Mouse (Mus musculus) yolk sac, embryonic 10.5 days (tissue): ENCODE results near the gene Pigc.

Experiments
- DNase-seq: peaks from one replicate; pipeline ENCODE4 v3.0.0-alpha.2; 2017; ENCODE audit warnings: low spot score

The Pigc gene

DNA sequence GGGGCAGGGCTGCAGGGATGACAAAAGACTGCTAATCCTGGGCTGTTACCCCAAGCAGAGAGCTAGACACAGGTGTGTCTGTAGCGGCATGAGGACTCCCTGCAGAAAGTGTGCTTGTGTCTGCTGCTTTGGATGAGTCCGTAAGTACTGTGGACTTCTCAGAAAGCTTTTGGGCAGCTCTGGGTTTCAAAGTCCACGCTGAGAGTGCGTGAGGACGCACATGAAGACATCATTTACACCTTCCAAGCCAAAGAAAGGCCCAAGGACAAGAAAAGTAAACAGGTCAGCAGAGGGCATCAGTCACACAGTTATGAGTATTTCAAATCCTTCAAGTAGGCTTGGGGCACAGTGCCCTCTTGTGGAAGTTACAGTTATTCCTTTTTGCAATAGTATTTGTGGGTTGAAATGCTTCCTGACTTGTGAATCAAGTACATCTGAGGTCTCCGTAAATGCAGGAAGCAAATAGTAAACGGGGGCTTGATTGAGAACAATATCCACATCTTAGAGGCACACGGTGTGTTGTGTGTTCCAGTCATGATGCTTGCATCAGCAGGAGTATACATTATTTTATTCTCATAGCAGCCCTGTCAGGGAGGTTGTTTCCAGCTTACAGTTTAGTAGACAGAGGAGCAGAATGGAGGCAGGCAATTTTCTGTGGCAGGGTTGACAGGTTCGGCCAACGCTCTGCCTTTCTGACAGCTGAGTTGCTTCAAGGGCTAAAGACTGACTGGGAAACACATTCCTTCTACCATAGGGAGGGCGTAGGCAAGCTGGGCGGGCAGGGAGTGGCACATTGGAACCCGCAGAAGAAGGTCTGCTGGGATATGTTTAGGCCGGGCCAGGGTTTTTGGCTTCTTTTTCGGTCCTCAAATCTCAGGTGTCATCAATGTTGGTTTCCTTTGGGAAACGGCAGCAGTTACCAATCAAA is 7.5 kb downstream of the Pigc start:
- DNase-seq = peak; percentile 84

- DNase-seq = no peak
Measured at GRCm38 (mm10) chr1:161977331-161977730, 8.3 kb downstream of the Pigc start.

GRCm38 (mm10) chr1:161978173-161978700 is 9.3 kb downstream of the Pigc start:
- DNase-seq = no peak

DNA sequence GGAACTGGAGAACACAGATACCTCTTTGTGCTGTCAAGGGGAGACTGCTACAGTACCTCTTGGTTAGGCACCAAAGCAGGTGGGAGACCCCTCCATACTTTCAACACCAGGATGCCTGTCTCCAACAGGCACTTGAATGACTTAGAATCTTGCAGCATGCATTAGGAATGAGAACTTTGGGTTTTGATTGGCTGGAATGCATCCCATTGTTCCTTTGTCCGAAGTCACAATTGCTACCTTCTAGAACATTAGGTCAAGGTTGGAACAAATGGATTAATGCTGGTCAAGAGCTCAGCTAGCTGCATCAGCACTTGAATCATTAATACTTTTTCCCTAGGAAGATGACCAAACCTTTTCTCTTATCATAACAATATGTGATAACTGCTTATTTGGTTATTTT is 10.6 kb downstream of the Pigc start, which contains the start of gene 4930558K02Rik:
Gene 4930558K02Rik, minus strand, starts transcription at position 101 of the 400 bp plus-strand sequence.
- DNase-seq = no peak

DNA sequence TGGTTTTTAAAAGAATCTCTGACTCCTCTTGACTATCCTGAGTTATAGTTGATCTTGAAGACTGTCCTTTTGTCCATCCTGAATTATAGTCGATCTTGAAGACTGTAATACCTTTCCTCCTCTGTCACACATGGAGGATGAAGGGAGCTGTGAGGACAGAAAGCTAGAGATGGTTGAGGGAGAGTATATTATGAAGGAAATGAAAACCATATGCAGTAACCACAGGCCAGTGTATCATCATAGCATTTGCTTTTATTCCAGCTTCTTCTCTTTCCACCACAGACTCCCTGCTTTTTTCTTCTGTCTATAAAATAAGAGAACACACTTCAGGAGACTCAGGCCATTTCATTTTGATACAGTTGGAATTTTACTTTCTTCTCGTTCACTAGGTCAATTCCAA is 11.1 kb downstream of the Pigc start:
- DNase-seq = no peak

- no peak for DNase-seq
Measured at GRCm38 (mm10) chr1:161980626-161981298, 11.8 kb downstream of the Pigc start.

GRCm38 (mm10) chr1:161983451-161983850 is 14.5 kb downstream of the Pigc start:
- no peak for DNase-seq

DNA sequence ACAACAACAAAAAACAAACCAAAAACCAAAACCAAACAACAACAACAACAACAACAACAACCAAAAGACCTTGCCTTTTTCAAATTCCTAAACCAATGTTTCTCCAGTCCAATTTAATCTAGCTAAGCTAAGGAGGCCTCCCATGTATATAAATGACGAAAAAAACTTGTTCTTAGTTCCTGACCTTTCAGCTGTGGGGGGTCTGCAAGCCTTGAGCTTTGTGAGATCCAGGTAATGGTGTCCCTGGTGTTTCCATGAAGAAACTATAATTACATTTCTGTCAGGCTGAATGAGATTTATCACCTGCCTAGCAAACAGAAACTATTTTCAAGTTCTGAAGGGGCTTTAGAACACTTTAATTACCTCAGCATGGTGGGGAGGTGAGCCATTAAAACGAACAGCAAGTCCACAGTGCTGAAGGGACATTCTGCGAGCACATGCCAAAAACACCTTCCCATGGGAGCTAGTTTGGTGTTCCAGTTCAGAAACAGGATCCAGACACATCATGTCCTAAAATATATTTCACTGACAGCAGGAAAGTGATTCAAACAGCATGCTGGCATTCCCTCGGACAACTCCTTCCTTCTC is 15.1 kb downstream of the Pigc start:
- DNase-seq = no peak

GRCm38 (mm10) chr1:161990684-161991578 is 21.9 kb downstream of the Pigc start:
- no peak for DNase-seq

DNA sequence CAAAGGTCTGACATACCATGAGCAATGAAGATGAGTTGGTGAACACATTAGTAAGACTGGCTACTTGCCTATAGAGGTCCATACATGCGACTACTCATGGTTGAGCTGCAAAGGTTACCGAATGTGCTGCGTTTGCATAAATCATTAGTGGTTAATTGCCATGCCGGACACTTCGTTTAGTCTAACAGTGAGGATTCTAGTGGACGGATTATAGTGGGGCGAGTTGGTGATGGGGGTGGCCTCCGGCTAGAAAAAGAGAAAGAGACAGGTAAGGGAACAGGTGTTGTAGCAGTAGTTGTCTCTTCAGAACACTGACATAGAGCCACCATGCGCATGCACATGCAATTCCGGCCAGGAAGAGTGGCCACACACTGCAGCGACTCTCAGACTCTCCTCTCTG is 22.9 kb downstream of the Pigc start:
- DNase-seq = no peak

GRCm38 (mm10) chr1:161992389-161992788 is 23.4 kb downstream of the Pigc start:
- no peak for DNase-seq

GRCm38 (mm10) chr1:161998781-161999180 is 29.8 kb downstream of the Pigc start:
- no peak for DNase-seq

GRCm38 (mm10) chr1:161999338-161999737 is 30.4 kb downstream of the Pigc start:
- no peak for DNase-seq

- peak; percentile 64 for DNase-seq
Measured at GRCm38 (mm10) chr1:161999882-162000371, 30.9 kb downstream of the Pigc start.

GRCm38 (mm10) chr1:162001328-162001727 is 32.3 kb downstream of the Pigc start:
- no peak for DNase-seq

DNA sequence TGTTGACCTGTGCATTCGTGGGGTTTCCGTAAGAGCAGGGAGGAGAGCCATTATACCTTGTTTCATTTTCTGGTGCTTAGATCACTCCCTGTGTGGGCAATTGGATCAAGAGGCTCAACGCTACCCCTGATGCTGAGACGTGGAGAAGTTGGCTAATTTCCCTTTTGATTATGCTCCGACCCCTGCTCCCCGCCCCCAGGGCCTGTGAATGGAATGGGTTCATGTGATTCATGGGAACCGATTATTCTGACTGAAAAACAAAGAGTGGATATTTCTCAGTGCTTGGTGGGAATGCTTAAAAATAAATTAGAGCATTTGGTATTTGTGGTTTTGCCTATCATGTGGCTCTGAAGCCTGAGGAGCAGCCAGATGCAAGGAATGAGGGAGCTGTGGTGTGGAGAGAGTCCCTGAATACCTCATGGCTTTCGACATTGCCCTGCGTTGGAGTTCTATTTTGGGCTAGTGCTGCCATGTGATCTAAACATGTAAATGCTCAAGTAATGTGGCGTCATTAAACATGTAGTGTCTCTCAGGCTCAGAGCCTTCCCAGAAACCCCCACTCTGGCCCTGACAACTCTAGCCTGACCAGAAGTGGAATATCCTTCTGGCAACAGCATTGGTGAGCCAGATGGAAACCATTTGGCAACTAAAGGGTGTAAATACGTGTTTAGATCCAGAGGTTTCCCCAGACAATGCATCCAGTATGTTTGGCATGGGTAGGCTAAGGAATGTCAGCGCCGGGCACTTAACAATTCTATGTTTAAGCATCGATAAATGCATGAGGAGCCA is 34.9 kb downstream of the Pigc start:
- no peak for DNase-seq

GRCm38 (mm10) chr1:162004518-162004780 is 35.5 kb downstream of the Pigc start:
- DNase-seq = no peak

DNA sequence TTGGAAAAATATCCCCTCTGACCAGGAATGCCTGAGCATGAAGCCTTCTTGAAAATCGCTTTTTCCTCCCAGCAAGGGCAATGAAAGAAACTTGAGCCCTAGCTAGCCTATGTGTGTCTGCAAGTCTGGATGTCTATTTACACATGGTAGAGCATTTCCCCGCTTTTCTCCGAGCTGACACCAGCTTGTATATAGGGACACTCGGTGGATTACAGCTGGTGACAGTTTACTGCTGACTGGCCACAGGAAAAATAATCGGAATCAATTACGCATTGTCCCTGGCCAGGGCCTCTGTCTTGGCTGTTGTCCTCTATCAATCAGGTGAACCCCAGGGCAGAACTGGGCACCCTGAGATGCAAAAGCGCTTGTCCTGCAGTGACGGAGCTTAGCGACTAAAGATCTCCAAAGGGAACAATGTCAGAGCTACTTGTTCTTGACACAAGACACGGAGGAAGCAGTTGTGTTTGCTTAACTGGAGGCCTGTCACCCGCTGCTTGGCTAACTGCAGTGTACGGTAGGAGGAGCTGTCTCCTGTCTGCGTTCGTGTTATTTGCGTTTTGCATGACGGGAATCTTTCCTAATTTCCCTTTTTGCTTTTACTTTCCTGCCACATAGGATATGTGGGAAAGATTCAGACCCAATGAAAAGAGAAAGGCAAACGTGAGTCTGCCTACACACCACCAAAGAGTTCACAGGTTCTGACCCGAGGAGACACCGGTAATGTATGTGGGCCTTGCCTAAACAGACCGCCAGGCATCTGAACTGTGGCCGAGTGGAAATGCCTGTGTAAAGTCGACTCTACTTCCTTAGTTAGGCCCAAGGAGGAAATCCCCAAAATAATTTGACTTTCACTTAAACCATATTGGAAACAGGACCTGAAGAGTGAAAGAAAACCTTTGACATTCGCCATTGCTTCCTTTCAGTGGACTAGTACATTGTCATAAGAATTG is 36.1 kb downstream of the Pigc start:
- DNase-seq = peak; percentile 66

GRCm38 (mm10) chr1:162006109-162006508 is 37.1 kb downstream of the Pigc start:
- no peak for DNase-seq

- DNase-seq = no peak
Measured at GRCm38 (mm10) chr1:162008208-162008607, 39.2 kb downstream of the Pigc start.
